Mouse (Mus musculus) thymus, adult 2 months (tissue): ENCODE data around the gene Kdm4b.

Experiments
- CTCF ChIP-seq: fragments of 200-500 bp; IDR thresholded peaks from 2 replicates; pipeline ENCODE4 v1.5.1; 2012; ENCODE audit warnings: mild to moderate bottlenecking, control low read depth, low read length, moderate library complexity, borderline replicate concordance; ENCODE audit not compliant: control insufficient read depth, poor library complexity, insufficient read depth; ENCODE audit errors: extremely low read depth
- POLR2A ChIP-seq: fragments of 200-500 bp; IDR thresholded peaks from 2 replicates; pipeline ENCODE4 v1.6.1; 2012; ENCODE audit warnings: mild to moderate bottlenecking, low read length, control low read depth, moderate library complexity; ENCODE audit not compliant: control insufficient read depth, poor library complexity, insufficient read depth; ENCODE audit errors: extremely low read depth

GRCm38 (mm10) chr17:56331256-56331655 is 5.4 kb downstream of the Kdm4b start:
- TF ChIP-seq POLR2A (no peak), CTCF (no peak)
